Mouse (Mus musculus): ENCODE data around the gene Casp12. TPM values are rescaled to one million over a fixed set of nuclear protein-coding genes. Genes with fewer than 3 reads are reported as not detected.

Casp12 gene
- 1.5 and 1.9 TPM in 2 replicates for polyA plus RNA-seq (2015; fragmentation: Nextera tagmentation; extraction: Ambion mirVana)

- H3K4me3 ChIP-seq = no peak within 1 kb of the TSS
Measured at GRCm38 (mm10) chr9:5345291-5345898, at the start of gene Casp12. Gene Casp12 (plus strand): TSS chr9:5345430.

GRCm38 (mm10) chr9:5296354-5297237, 48.6 kb upstream of the Casp12 start:
- no peak for ATAC-seq (ENCODE audit: low FRiP score, low read depth)
- WGBS = 69% methylated on average over 2 of the region's 2 CpGs
- no peak overlapping the region for H3K9ac ChIP-seq
- H3K4me2 ChIP-seq (replicated peaks) = no peak overlapping the region
- H3K27ac ChIP-seq = no peak overlapping the region
- no peaks in the 10 kb centered on the region for H3K27me3 ChIP-seq
- H3K4me1 ChIP-seq = no peaks in the 10 kb centered on the region
- no peak overlapping the region for H3K4me3 ChIP-seq
- H3K9me3 ChIP-seq = no peaks in the 10 kb centered on the region
- H3K36me3 ChIP-seq = no peaks in the 10 kb centered on the region

More at GRCm38 (mm10) chr9:5345291-5345898, at the start of gene Casp12:
- H3K4me2 ChIP-seq (replicated peaks) = no peak within 1 kb of the TSS
- no peaks in the 10 kb centered on the region for H3K36me3 ChIP-seq
- no peak for ATAC-seq (ENCODE audit: low FRiP score, low read depth)
- H3K4me1 ChIP-seq = no peaks in the 10 kb centered on the region
- no peaks in the 10 kb centered on the region for H3K27me3 ChIP-seq
- H3K9ac ChIP-seq = no peak within 1 kb of the TSS
- no peak within 1 kb of the TSS for H3K27ac ChIP-seq
- 0 out of 2 replicates have a peak, but pooled peaks cover 3% of the 10 kb centered on the region for H3K9me3 ChIP-seq
- WGBS = 64% methylated on average over 4 of the region's 4 CpGs

GRCm38 (mm10) chr9:5298329-5299131, 46.7 kb upstream of the Casp12 start, which contains the start of gene Casp1:
Gene Casp1 (plus strand): TSS chr9:5298517.
- no peak within 1 kb of the TSS for H3K27ac ChIP-seq
- H3K4me2 ChIP-seq (replicated peaks) = no peak within 1 kb of the TSS
- no peak for ATAC-seq (ENCODE audit: low FRiP score, low read depth)
- H3K4me1 ChIP-seq = no peaks in the 10 kb centered on the region
- WGBS = 76% methylated on average over 11 of the region's 11 CpGs
- no peaks in the 10 kb centered on the region for H3K27me3 ChIP-seq
- no peaks in the 10 kb centered on the region for H3K9me3 ChIP-seq
- no peak within 1 kb of the TSS for H3K4me3 ChIP-seq
- no peaks in the 10 kb centered on the region for H3K36me3 ChIP-seq
- no peak within 1 kb of the TSS for H3K9ac ChIP-seq

- WGBS = 87% methylated on average over 2 of the region's 2 CpGs
- H3K4me1 ChIP-seq = no peaks in the 10 kb centered on the region
Measured at GRCm38 (mm10) chr9:5299132-5299381, 46.2 kb upstream of the Casp12 start.

GRCm38 (mm10) chr9:5308561-5308960, 36.7 kb upstream of the Casp12 start, which contains the start of gene Casp4:
Gene Casp4 (plus strand): TSS chr9:5308828.
- H3K9me3 ChIP-seq = no peaks in the 10 kb centered on the region
- ATAC-seq (ENCODE audit: low FRiP score, low read depth) = no peak
- H3K4me3 ChIP-seq = no peak within 1 kb of the TSS
- no peak within 1 kb of the TSS for H3K27ac ChIP-seq
- H3K9ac ChIP-seq = no peak within 1 kb of the TSS
- H3K36me3 ChIP-seq = no peaks in the 10 kb centered on the region
- WGBS = 41% methylated on average over 5 of the region's 5 CpGs
- peak within 1 kb of the TSS; percentile 25 for H3K4me2 ChIP-seq (replicated peaks)
- H3K4me1 ChIP-seq = no peaks in the 10 kb centered on the region
- no peaks in the 10 kb centered on the region for H3K27me3 ChIP-seq

More at GRCm38 (mm10) chr9:5299132-5299381, 46.2 kb upstream of the Casp12 start:
- Histone ChIP-seq H3K4me2 (replicated peaks) (no peak overlapping the region), H3K9me3 (no peaks in the 10 kb centered on the region), H3K9ac (no peak overlapping the region), H3K4me3 (no peak overlapping the region), H3K27me3 (no peaks in the 10 kb centered on the region), H3K27ac (no peak overlapping the region), H3K36me3 (no peaks in the 10 kb centered on the region)
- no peak for ATAC-seq (ENCODE audit: low FRiP score, low read depth)

GRCm38 (mm10) chr9:5310112-5310511, 35.1 kb upstream of the Casp12 start:
- Histone ChIP-seq H3K27me3 (no peaks in the 10 kb centered on the region), H3K9ac (no peak overlapping the region), H3K4me2 (replicated peaks) (no peak overlapping the region), H3K4me3 (no peak overlapping the region), H3K27ac (no peak overlapping the region), H3K9me3 (no peaks in the 10 kb centered on the region), H3K36me3 (no peaks in the 10 kb centered on the region), H3K4me1 (no peaks in the 10 kb centered on the region)
- ATAC-seq (ENCODE audit: low FRiP score, low read depth) = no peak

GRCm38 (mm10) chr9:5311435-5311834, 33.8 kb upstream of the Casp12 start:
- H3K4me2 ChIP-seq (replicated peaks) = no peak overlapping the region
- no peak overlapping the region for H3K4me3 ChIP-seq
- H3K27ac ChIP-seq = no peak overlapping the region
- no peaks in the 10 kb centered on the region for H3K9me3 ChIP-seq
- ATAC-seq (ENCODE audit: low FRiP score, low read depth) = no peak
- no peak overlapping the region for H3K9ac ChIP-seq
- 56% methylated on average over 4 of the region's 4 CpGs for WGBS
- H3K36me3 ChIP-seq = no peaks in the 10 kb centered on the region
- H3K27me3 ChIP-seq = no peaks in the 10 kb centered on the region
- H3K4me1 ChIP-seq = no peaks in the 10 kb centered on the region

GRCm38 (mm10) chr9:5328204-5328603, 17.0 kb upstream of the Casp12 start:
- Histone ChIP-seq H3K4me1 (no peaks in the 10 kb centered on the region), H3K9ac (no peak overlapping the region), H3K36me3 (no peaks in the 10 kb centered on the region), H3K4me3 (no peak overlapping the region), H3K4me2 (replicated peaks) (no peak overlapping the region), H3K9me3 (no peaks in the 10 kb centered on the region), H3K27ac (no peak overlapping the region), H3K27me3 (no peaks in the 10 kb centered on the region)
- WGBS = 78% methylated on average over 3 of the region's 3 CpGs
- ATAC-seq (ENCODE audit: low FRiP score, low read depth) = no peak

GRCm38 (mm10) chr9:5332441-5332840, 12.8 kb upstream of the Casp12 start:
- ATAC-seq (ENCODE audit: low FRiP score, low read depth) = no peak
- H3K27me3 ChIP-seq = no peaks in the 10 kb centered on the region
- no peaks in the 10 kb centered on the region for H3K36me3 ChIP-seq
- H3K9ac ChIP-seq = no peak overlapping the region
- no peaks in the 10 kb centered on the region for H3K9me3 ChIP-seq
- no peak overlapping the region for H3K4me2 ChIP-seq (replicated peaks)
- H3K27ac ChIP-seq = no peak overlapping the region
- H3K4me3 ChIP-seq = no peak overlapping the region
- no peaks in the 10 kb centered on the region for H3K4me1 ChIP-seq

- Histone ChIP-seq H3K4me2 (replicated peaks) (no peak overlapping the region), H3K9me3 (no peaks in the 10 kb centered on the region), H3K36me3 (no peaks in the 10 kb centered on the region), H3K9ac (no peak overlapping the region), H3K4me3 (no peak overlapping the region), H3K4me1 (no peaks in the 10 kb centered on the region), H3K27ac (no peak overlapping the region), H3K27me3 (no peaks in the 10 kb centered on the region)
- 86% methylated on average over 1 of the region's 1 CpGs for WGBS
- no peak for ATAC-seq (ENCODE audit: low FRiP score, low read depth)
Measured at GRCm38 (mm10) chr9:5333422-5333821, 11.8 kb upstream of the Casp12 start.

GRCm38 (mm10) chr9:5343092-5343491, 2.1 kb upstream of the Casp12 start:
- WGBS = 72% methylated on average over 1 of the region's 1 CpGs

GRCm38 (mm10) chr9:5344090-5344489, 1.1 kb upstream of the Casp12 start:
- ATAC-seq (ENCODE audit: low FRiP score, low read depth) = no peak
- Histone ChIP-seq H3K4me1 (no peaks in the 10 kb centered on the region), H3K9me3 (0 out of 2 replicates have a peak, but pooled peaks cover 3% of the 10 kb centered on the region), H3K27me3 (no peaks in the 10 kb centered on the region), H3K36me3 (no peaks in the 10 kb centered on the region), H3K4me2 (replicated peaks) (no peak overlapping the region), H3K4me3 (no peak overlapping the region), H3K9ac (no peak overlapping the region), H3K27ac (no peak overlapping the region)
- WGBS = 87% methylated on average over 4 of the region's 4 CpGs

More at GRCm38 (mm10) chr9:5343092-5343491, 2.1 kb upstream of the Casp12 start:
- 0 out of 2 replicates have a peak, but pooled peaks cover 3% of the 10 kb centered on the region for H3K9me3 ChIP-seq
- ATAC-seq (ENCODE audit: low FRiP score, low read depth) = no peak
- no peak overlapping the region for H3K4me2 ChIP-seq (replicated peaks)
- no peak overlapping the region for H3K9ac ChIP-seq
- H3K27ac ChIP-seq = no peak overlapping the region
- no peaks in the 10 kb centered on the region for H3K36me3 ChIP-seq
- H3K4me1 ChIP-seq = no peaks in the 10 kb centered on the region
- no peak overlapping the region for H3K4me3 ChIP-seq
- no peaks in the 10 kb centered on the region for H3K27me3 ChIP-seq
